9 mouse cellular contexts compared by ENCODE assay signal in genomic region chr8:105565401-105565881, GRCm38 (mm10). TPM values are rescaled to one million over a fixed set of nuclear protein-coding genes. Genes with fewer than 3 reads are reported as not detected.
DNase-seq lines count a peak whose midpoint lies in the region; ATAC-seq and TF ChIP-seq lines count a peak whose summit lies in the region.
"Had no signal": no experiment of that assay in that cellular context is flagged by ENCODE, and none has a peak within 500 bp of the region (broad histone marks: within the 10 kb centered on the region; RNA-seq: fewer than 3 reads in every experiment).

No protein-coding gene starts in this region.

- no peaks in the 10 kb centered on the region for H3K27me3 ChIP-seq in thymus, adult 2 months (ENCODE audit: control insufficient read depth, insufficient read depth, low read length)
- peaks cover 7% of the 10 kb centered on the region; the same call in 1 of the 2 replicates for H3K27me3 ChIP-seq in liver, embryonic 15.5 days
- H3K27me3 ChIP-seq in stomach, embryonic 14.5 days (ENCODE audit: control insufficient read depth, insufficient read depth, low read length) = no peaks in the 10 kb centered on the region

- H3K27ac ChIP-seq in thymus, adult 2 months (ENCODE audit: control insufficient read depth, insufficient read depth, low read length) = peak overlapping the region; percentile 15; the same call in 1 of the 2 replicates
- peak overlapping the region; percentile 90 for H3K27ac ChIP-seq in liver, embryonic 15.5 days (replicated peaks)
- H3K27ac ChIP-seq in stomach, embryonic 14.5 days (ENCODE audit: low read length) = peak overlapping the region; percentile 75; the same call in 1 of the 2 replicates

- TF ChIP-seq POLR2A in thymus, adult 2 months (IDR thresholded peaks at IDR 0.05; ENCODE audit: control insufficient read depth, extremely low read depth, insufficient read depth, low read length, poor library complexity) = no peak

- peak overlapping the region; percentile 94 for H3K4me2 ChIP-seq in liver, embryonic 15.5 days
- peak overlapping the region; percentile 85 for H3K4me2 ChIP-seq in stomach, embryonic 14.5 days (replicated peaks; ENCODE audit: low read depth, low read length)

- peak; percentile 21; the same call in 1 of the 2 replicates for ATAC-seq in frontal cortex, adult (ENCODE audit: low TSS enrichment)
- ATAC-seq in hematopoietic stem cell, adult 5-6 weeks (replicated peaks in 1 of 2; ENCODE audit: insufficient read depth in 1 of 2, low FRiP score in 2 of 2, low TSS enrichment in 1 of 2, low read depth in 1 of 2, poor library complexity in 2 of 2, severe bottlenecking in 2 of 2) = 0 out of 4 replicates have a peak, but pooled peaks have one; percentile 5 to 9
- ATAC-seq in liver, embryonic 15.5 days (ENCODE audit: insufficient read depth) = peak; percentile 61
- peak; percentile 72 for ATAC-seq in stomach, embryonic 14.5 days (ENCODE audit: insufficient number of reproducible peaks, insufficient read depth, low FRiP score, low read depth)

- peak overlapping the region; percentile 97 for H3K9ac ChIP-seq in liver, embryonic 15.5 days
- peak overlapping the region; percentile 78 for H3K9ac ChIP-seq in stomach, embryonic 14.5 days (replicated peaks; ENCODE audit: low read depth, low read length)

- H3K4me1 ChIP-seq in thymus, adult 2 months (replicated peaks; ENCODE audit: control insufficient read depth, insufficient read depth, low read length) = peaks cover 14% of the 10 kb centered on the region
- H3K4me1 ChIP-seq in liver, embryonic 15.5 days (replicated peaks) = peaks cover 50% of the 10 kb centered on the region
- peaks cover 15% of the 10 kb centered on the region; the same call in 1 of the 2 replicates for H3K4me1 ChIP-seq in stomach, embryonic 14.5 days (ENCODE audit: control insufficient read depth, insufficient read depth, low read length)

- under 1% methylated on average over 31 of the region's 31 CpGs for WGBS in thymus, adult 2 months
- under 1% methylated on average over 31 of the region's 31 CpGs for WGBS in liver, embryonic 15.5 days (ENCODE audit: insufficient replicate concordance)
- under 1% methylated on average over 31 of the region's 31 CpGs for WGBS in stomach, embryonic 14.5 days

- DNase-seq in frontal cortex, postnatal 10 days (ENCODE audit: low spot score in 2 of 2) = no peak
- DNase-seq in thymus, adult 2 months = no peak
- no peak for DNase-seq in thymus, postnatal 0 days (ENCODE audit: low spot score)
- DNase-seq in adrenal gland, postnatal 10 days = no peak

- H3K4me3 ChIP-seq in thymus, adult 2 months (ENCODE audit: control insufficient read depth, insufficient read depth, low read length) = peak overlapping the region; percentile 60
- H3K4me3 ChIP-seq in liver, embryonic 15.5 days (replicated peaks) = peak overlapping the region; percentile 89
- H3K4me3 ChIP-seq in stomach, embryonic 14.5 days (ENCODE audit: low read depth, low read length) = peak overlapping the region; percentile 88

- H3K36me3 ChIP-seq in thymus, adult 2 months (ENCODE audit: control insufficient read depth, insufficient read depth, low read length) = no peaks in the 10 kb centered on the region
- H3K36me3 ChIP-seq in liver, embryonic 15.5 days (replicated peaks) = peaks cover 11% of the 10 kb centered on the region
- peaks cover 3% of the 10 kb centered on the region; the same call in 1 of the 2 replicates for H3K36me3 ChIP-seq in stomach, embryonic 14.5 days (ENCODE audit: control insufficient read depth, insufficient read depth, low read length)

- TF ChIP-seq CTCF in thymus, adult 2 months (IDR thresholded peaks at IDR 0.05; ENCODE audit: borderline replicate concordance, control insufficient read depth, extremely low read depth, insufficient read depth, low read length, poor library complexity) = peak; percentile 24; the same call in 1 of the 2 replicates

- H3K9me3 ChIP-seq in liver, embryonic 15.5 days (replicated peaks) = no peaks in the 10 kb centered on the region
- H3K9me3 ChIP-seq in stomach, embryonic 14.5 days (ENCODE audit: control insufficient read depth, low read depth, low read length) = no peaks in the 10 kb centered on the region

RNA-seq across cellular contexts. Expression of gene Atp6v0d1, which starts 0.4 kb away (rescaled TPM):
- 112 and 119 TPM in 2 replicates for polyA plus RNA-seq in thymus, adult 2 months (2012; rRNA removed)
- polyA plus RNA-seq in thymus, postnatal 0 days (2015; fragmentation: Nextera tagmentation; extraction: Ambion mirVana) = 97.3 and 105 TPM in 2 replicates
- total RNA-seq in hematopoietic stem cell, adult 5-6 weeks (2017) = 37.7 and 39.7 TPM in 2 replicates
- 52.4 and 59.4 TPM in 2 replicates for polyA plus RNA-seq in liver, embryonic 15.5 days (2015; fragmentation: Nextera tagmentation; extraction: Ambion mirVana)
- polyA plus RNA-seq in stomach, embryonic 14.5 days (2014; fragmentation: Nextera tagmentation; extraction: Ambion mirVana) = 75.8 and 82.9 TPM in 2 replicates
- total RNA-seq in adrenal gland, postnatal 10 days (2021) = 10 to 100 TPM; 92.8 to 94.0 TPM

RNA-seq across cellular contexts. Expression of gene Ripor1, which starts 39.6 kb away (rescaled TPM):
- polyA plus RNA-seq in thymus, adult 2 months (2012; rRNA removed) = 125 and 128 TPM in 2 replicates
- polyA plus RNA-seq in thymus, postnatal 0 days (2015; fragmentation: Nextera tagmentation; extraction: Ambion mirVana) = 28.5 and 30.8 TPM in 2 replicates
- total RNA-seq in hematopoietic stem cell, adult 5-6 weeks (2017) = 11.7 and 18.1 TPM in 2 replicates
- 7.1 and 7.2 TPM in 2 replicates for polyA plus RNA-seq in liver, embryonic 15.5 days (2015; fragmentation: Nextera tagmentation; extraction: Ambion mirVana)
- polyA plus RNA-seq in stomach, embryonic 14.5 days (2014; fragmentation: Nextera tagmentation; extraction: Ambion mirVana) = 18.5 and 20.8 TPM in 2 replicates
- total RNA-seq in adrenal gland, postnatal 10 days (2021) = 10 to 100 TPM; 30.4 to 34.5 TPM

RNA-seq across cellular contexts. Expression of gene Hsd11b2, which starts 46.9 kb away (rescaled TPM):
- 0.46 and 0.90 TPM in 2 replicates for polyA plus RNA-seq in thymus, adult 2 months (2012; rRNA removed)
- 0.26 and 0.28 TPM in 2 replicates for polyA plus RNA-seq in thymus, postnatal 0 days (2015; fragmentation: Nextera tagmentation; extraction: Ambion mirVana)
- not detected in 2 replicates for total RNA-seq in hematopoietic stem cell, adult 5-6 weeks (2017)
- 0.40 and 0.58 TPM in 2 replicates for polyA plus RNA-seq in liver, embryonic 15.5 days (2015; fragmentation: Nextera tagmentation; extraction: Ambion mirVana)
- 2.8 and 3.2 TPM in 2 replicates for polyA plus RNA-seq in stomach, embryonic 14.5 days (2014; fragmentation: Nextera tagmentation; extraction: Ambion mirVana)
- total RNA-seq in adrenal gland, postnatal 10 days (2021) = 1 to 10 TPM; 1.9 to 2.5 TPM
- total RNA-seq: layer of hippocampus, adult 18-20 months had no signal

Comparison
In these comparisons a context has a peak if more than half of its experiments do, and no peak if none do; other contexts are left out.
1. ATAC-seq: peak in every context shown above with its lines; median percentile 72 in stomach, embryonic 14.5 days; 61 in liver, embryonic 15.5 days; 21 in frontal cortex, adult; 7 in hematopoietic stem cell, adult 5-6 weeks.
2. H3K27ac ChIP-seq: peak in every context shown above with its lines; median percentile 90 in liver, embryonic 15.5 days; 75 in stomach, embryonic 14.5 days; 15 in thymus, adult 2 months.